ENCODE assay signal across 8 mouse cellular contexts in genomic region chr6:31398431-31399205, GRCm38 (mm10). TPM values are rescaled to one million over a fixed set of nuclear protein-coding genes. Genes with fewer than 3 reads are reported as not detected.
DNase-seq lines count a peak whose midpoint lies in the region; ATAC-seq lines count a peak whose summit lies in the region.

Mkln1 (plus strand) TSS chr6:31398735.

- no peaks in the 10 kb centered on the region for H3K27me3 ChIP-seq in hindbrain, embryonic 12.5 days

- under 1% methylated on average over 65 of the region's 65 CpGs for WGBS in hindbrain, embryonic 12.5 days

- peak; percentile 99 for ATAC-seq in hindbrain, embryonic 12.5 days (ENCODE audit: low FRiP score)

- no peaks in the 10 kb centered on the region for H3K9me3 ChIP-seq in hindbrain, embryonic 12.5 days (replicated peaks)

- H3K4me3 ChIP-seq in hindbrain, embryonic 12.5 days: peak within 1 kb of the TSS; percentile 97

- no peaks in the 10 kb centered on the region for H3K36me3 ChIP-seq in hindbrain, embryonic 12.5 days

- peak; percentile 94 for DNase-seq in Muller cell, postnatal 12 days (ENCODE audit: inconsistent ontology term)
- DNase-seq in cerebellum, adult 9-11 months: peak; percentile 90
- DNase-seq in frontal cortex, postnatal 10 days (ENCODE audit: low spot score in 2 of 2): peak; percentile 76 to 88
- DNase-seq in layer of hippocampus, postnatal 14 days (ENCODE audit: low spot score in 2 of 2): peak; percentile 90 to 92
- DNase-seq in lung, postnatal 14 days: peak; percentile 92
- peak; percentile 61 for DNase-seq in retina, adult 2 months (ENCODE audit: low read depth, low spot score)
- peak; percentile 86 to 89 for DNase-seq in thymus, postnatal 36 days

- peaks cover 29% of the 10 kb centered on the region for H3K4me1 ChIP-seq in hindbrain, embryonic 12.5 days

- peak within 1 kb of the TSS; percentile 96 for H3K27ac ChIP-seq in hindbrain, embryonic 12.5 days

- H3K4me2 ChIP-seq in hindbrain, embryonic 12.5 days (replicated peaks): peak within 1 kb of the TSS; percentile 92

- peak within 1 kb of the TSS; percentile 99 for H3K9ac ChIP-seq in hindbrain, embryonic 12.5 days

RNA-seq across cellular contexts. Expression of gene Mkln1, which starts in this region (rescaled TPM):
- polyA plus RNA-seq in hindbrain, embryonic 12.5 days (2016; fragmentation: Nextera tagmentation; extraction: Ambion mirVana): 182 and 195 TPM in 2 replicates
- total RNA-seq in layer of hippocampus, postnatal 14 days (2021): 100 to 1,000 TPM; 127 to 139 TPM

Comparison
In these comparisons a context has a peak if more than half of its experiments do, and no peak if none do; other contexts are left out.
1. Peak in every context shown above with its lines: DNase-seq, ATAC-seq, H3K4me3 ChIP-seq and H3K27ac ChIP-seq.